Mouse (Mus musculus): ENCODE results near the gene Hap1.
"Not testable (repeated sequence)": the region's sequence is repeated elsewhere in the genome, so short reads cannot be mapped to it uniquely, and the experiment has no call there.

DNA sequence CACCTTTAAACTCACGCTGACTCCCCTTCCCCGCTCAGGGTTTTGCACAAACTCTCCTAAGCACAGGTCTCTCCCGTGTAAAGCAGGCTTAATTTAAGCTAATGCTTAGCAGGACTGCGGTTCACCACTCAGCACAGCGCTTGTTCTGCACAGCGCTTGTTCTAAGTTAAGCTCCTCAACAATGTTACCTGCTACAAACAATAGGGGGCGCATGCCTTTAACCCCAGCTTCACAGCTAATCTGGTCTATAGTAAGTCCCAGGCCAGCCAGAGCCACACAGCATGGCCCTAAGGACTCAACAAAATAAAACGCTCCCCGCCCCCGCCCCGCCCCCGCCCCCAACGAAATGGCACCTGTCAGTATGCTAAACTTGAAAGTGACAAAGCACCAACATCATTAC, 5.1 kb upstream of the Hap1 start:
- not testable (repeated sequence) for TF ChIP-seq MAX (IDR thresholded peaks at IDR 0.05; ENCODE audit: low read depth); POLR2A (IDR thresholded peaks at IDR 0.05; ENCODE audit: insufficient read length, low read depth); TCF12 (IDR thresholded peaks at IDR 0.05; ENCODE audit: insufficient read depth, poor library complexity, severe bottlenecking); MYOD1 (IDR thresholded peaks at IDR 0.05; ENCODE audit: control insufficient read depth in 1 of 3, insufficient read length in 2 of 3, low read depth in 2 of 3); REST (IDR thresholded peaks at IDR 0.05; ENCODE audit: insufficient read depth, insufficient read length); E2F4 (IDR thresholded peaks at IDR 0.05; ENCODE audit: insufficient read depth); MYOG (IDR thresholded peaks at IDR 0.05; ENCODE audit: control insufficient read depth in 1 of 3, insufficient read depth in 1 of 3, insufficient read length in 2 of 3, low read depth in 2 of 3); CEBPB (IDR thresholded peaks at IDR 0.05; ENCODE audit: insufficient read depth, poor library complexity, severe bottlenecking); USF1 (IDR thresholded peaks at IDR 0.05; ENCODE audit: low read depth); TCF3 (IDR thresholded peaks at IDR 0.05; ENCODE audit: insufficient read length, low read depth); POLR2AphosphoS2 (IDR thresholded peaks at IDR 0.05; ENCODE audit: insufficient read length, low read depth)
